Mouse (Mus musculus) forebrain, postnatal 0 days (tissue): ENCODE data around the gene Tgm4. TPM values are rescaled to one million over a fixed set of nuclear protein-coding genes. Genes with fewer than 3 reads are reported as not detected.

Source experiments
- ATAC-seq: fragments of 200-750 bp; cut with Nextera tagmentation; 2 replicates; pipeline ENCODE4 v1.8.0; 2017; ENCODE audit warnings: mild to moderate bottlenecking, moderate library complexity
- DNase-seq: peaks from one replicate; pipeline ENCODE4 v3.0.0-alpha.2; 2015
- H3K27ac ChIP-seq: fragments of 300-500 bp; sonication (generic); 2 replicates; pipeline ENCODE4 v1.5.1; 2014; ENCODE audit warnings: low read depth, mild to moderate bottlenecking, antibody characterized with exemption, low read length, moderate library complexity, mixed read lengths
- H3K27me3 ChIP-seq: fragments of 300-500 bp; sonication (generic); 2 replicates; pipeline ENCODE4 v1.6.1; 2014; ENCODE audit warnings: mild to moderate bottlenecking, low read length, mixed read lengths; ENCODE audit not compliant: insufficient read depth
- H3K36me3 ChIP-seq: fragments of 300-500 bp; sonication (generic); 2 replicates; pipeline ENCODE4 v1.6.1; 2014; ENCODE audit warnings: mild to moderate bottlenecking, moderate library complexity; ENCODE audit not compliant: insufficient read depth
- H3K4me1 ChIP-seq: fragments of 300-500 bp; sonication (generic); 2 replicates; pipeline ENCODE4 v1.6.1; 2014; ENCODE audit warnings: antibody characterized with exemption; ENCODE audit not compliant: insufficient read depth
- H3K4me2 ChIP-seq: fragments of 300-500 bp; sonication (generic); 2 replicates; pipeline ENCODE4 v1.6.1; 2014; ENCODE audit warnings: low read depth, mild to moderate bottlenecking, moderate library complexity
- H3K4me3 ChIP-seq: fragments of 300-500 bp; sonication (generic); 2 replicates; pipeline ENCODE4 v1.5.1; 2014; ENCODE audit warnings: low read depth, low read length, mixed read lengths
- H3K9ac ChIP-seq: fragments of 300-500 bp; sonication (generic); 2 replicates; pipeline ENCODE4 v1.6.1; 2014; ENCODE audit warnings: mild to moderate bottlenecking
- H3K9me3 ChIP-seq: fragments of 300-500 bp; sonication (generic); 2 replicates; pipeline ENCODE4 v1.6.1; 2016; ENCODE audit warnings: low read length
- CTCF ChIP-seq: sonication (generic); IDR thresholded peaks from 2 replicates; pipeline ENCODE4 v1.5.1; 2016; ENCODE audit warnings: antibody characterized with exemption, control low read depth, low read depth
- WGBS: fragments of 180-500 bp; shearing (Covaris S2); extraction: QIAGEN DNeasy Blood & Tissue Kit; methylation state at CpG from one replicate; pipeline ENCODE4 v1.1.7; 2014; 5-methylcytosine and 5-hydroxymethylcytosine counted together
- polyA plus RNA-seq: library from polyadenylated mRNA; unstranded; fragments of >200 nt; fragmentation: Nextera tagmentation; extraction: Ambion mirVana; gene quantifications from 2 replicates; pipeline ENCODE4 v1.2.1, GENCODE M21; 2015
- total RNA-seq: library from RNA; depleted of rRNA; stranded (reverse); fragments of >200 nt; gene quantifications from 2 replicates; pipeline ENCODE4 v1.2.3, GENCODE M21; 2014; rRNA removed

Gene Tgm4
- total RNA-seq (0.52 and 0.54 TPM in 2 replicates), polyA plus RNA-seq (0.46 and 0.48 TPM in 2 replicates)

DNA sequence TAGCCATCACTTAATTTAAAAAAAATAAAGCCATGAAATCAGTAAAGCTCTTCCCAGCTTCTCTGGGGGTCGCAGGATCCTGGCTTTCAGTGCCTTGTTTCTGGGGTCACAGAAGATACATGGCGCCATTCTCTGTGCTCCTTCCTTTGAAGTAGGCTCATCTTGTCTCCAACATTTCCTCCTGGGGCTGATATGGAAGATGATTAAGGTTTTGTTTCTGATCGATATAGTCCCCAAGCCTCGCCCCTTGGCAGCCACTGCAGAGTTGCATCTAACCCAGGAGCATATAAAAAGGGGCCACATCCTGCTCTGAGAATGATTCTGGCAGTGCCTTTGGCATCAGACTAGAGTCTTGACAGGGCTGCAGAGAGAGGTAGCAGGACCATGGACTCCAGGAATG is at the start of gene Tgm4:
TSS of gene Tgm4 (plus strand) at position 301 of the 400 bp plus-strand sequence.
- Histone ChIP-seq H3K27ac (no peak within 1 kb of the TSS), H3K4me1 (no peaks in the 10 kb centered on the region), H3K27me3 (no peaks in the 10 kb centered on the region), H3K9ac (no peak within 1 kb of the TSS), H3K36me3 (no peaks in the 10 kb centered on the region), H3K4me3 (no peak within 1 kb of the TSS), H3K4me2 (no peak within 1 kb of the TSS), H3K9me3 (no peaks in the 10 kb centered on the region)
- DNase-seq (no peak), ATAC-seq (no peak)
- TF ChIP-seq CTCF: no peak
- WGBS: 89% methylated on average over 4 of the region's 4 CpGs

DNA sequence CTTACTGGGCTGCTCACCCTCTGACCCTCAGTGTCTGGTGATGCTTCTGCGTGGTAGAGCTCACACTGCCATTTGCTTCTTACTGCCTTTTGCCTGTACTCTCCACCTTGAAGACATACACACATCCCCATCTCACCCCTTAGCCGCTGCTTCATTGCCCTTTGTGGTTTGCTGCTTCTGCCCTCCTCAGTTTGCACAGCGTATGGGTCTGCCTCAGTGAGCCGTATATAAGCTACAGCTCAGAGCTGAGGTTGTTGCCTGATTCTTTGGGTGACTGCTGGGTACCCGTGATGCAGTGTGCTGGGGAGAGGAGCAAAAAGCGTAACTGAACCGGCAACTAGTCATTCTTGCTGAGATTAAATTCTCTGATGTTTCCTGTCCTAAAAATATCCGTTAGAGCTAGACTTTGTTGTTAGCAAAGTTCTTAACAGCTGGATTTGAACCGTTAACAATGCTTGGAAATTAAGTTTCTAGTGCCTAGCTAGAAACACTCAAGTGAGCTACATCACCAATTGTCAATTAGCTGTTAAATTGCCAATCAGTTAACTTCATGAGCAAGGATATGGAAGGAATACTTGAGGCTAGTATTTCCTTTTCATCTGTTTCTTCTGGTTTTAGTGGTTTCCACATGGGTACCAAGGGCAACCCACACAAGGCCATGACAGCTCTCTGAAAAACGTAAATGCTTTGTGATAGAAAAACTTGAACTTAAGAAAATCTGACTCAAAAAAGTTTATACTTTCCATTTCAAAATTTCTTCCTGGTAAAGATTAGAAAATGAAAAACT is 35.9 kb upstream of the Tgm4 start:
- Histone ChIP-seq H3K27me3 (no peaks in the 10 kb centered on the region), H3K4me3 (no peak overlapping the region), H3K4me1 (no peaks in the 10 kb centered on the region), H3K36me3 (no peaks in the 10 kb centered on the region), H3K9me3 (no peaks in the 10 kb centered on the region), H3K9ac (no peak overlapping the region), H3K27ac (no peak overlapping the region), H3K4me2 (no peak overlapping the region)
- TF ChIP-seq CTCF: no peak
- DNase-seq: no peak
- 92% methylated on average over 10 of the region's 10 CpGs for WGBS
- ATAC-seq: no peak

DNA sequence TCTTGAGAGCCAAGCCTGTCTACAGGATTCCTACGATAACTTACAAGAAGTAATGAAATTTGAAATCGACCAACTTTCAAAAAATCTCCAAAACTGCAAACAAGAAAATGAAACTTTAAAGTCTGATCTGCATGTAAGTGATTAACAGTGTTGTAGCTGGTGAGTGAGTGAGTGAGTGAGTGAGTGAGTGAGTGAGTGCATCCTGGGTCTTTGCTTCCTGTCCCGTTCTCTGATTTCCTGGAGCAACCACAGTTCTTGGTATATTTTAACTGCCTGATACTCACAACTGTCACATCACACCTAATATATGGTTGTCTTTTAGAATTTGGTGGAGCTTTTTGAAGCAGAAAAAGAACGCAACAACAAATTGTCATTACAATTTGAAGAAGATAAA is 35.3 kb upstream of the Tgm4 start:
- Histone ChIP-seq H3K36me3 (no peaks in the 10 kb centered on the region), H3K4me3 (no peak overlapping the region)
- 95% methylated on average over 4 of the region's 4 CpGs for WGBS

DNA sequence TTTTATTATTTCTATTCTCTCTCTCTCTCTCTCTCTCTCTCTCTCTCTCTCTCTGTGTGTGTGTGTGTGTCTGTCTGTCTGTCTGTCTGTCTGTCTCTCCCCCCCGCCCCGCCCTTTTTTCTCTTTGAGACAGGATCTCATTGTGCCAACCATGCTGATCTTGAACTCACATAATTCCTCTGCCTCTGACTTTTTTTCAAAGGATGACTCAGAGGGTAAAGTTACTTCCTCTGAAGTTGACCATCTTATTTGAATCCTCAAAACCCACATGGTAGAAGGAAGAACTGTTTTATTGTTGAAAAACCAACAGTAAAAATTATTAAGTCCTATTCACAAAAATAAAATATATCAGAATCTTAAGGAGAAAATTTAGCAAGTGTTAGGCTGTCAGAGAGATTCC is 29.8 kb upstream of the Tgm4 start:
- Histone ChIP-seq H3K36me3 (no peaks in the 10 kb centered on the region), H3K9me3 (no peaks in the 10 kb centered on the region), H3K4me2 (no peak overlapping the region), H3K27me3 (no peaks in the 10 kb centered on the region), H3K9ac (no peak overlapping the region), H3K4me1 (no peaks in the 10 kb centered on the region), H3K27ac (no peak overlapping the region), H3K4me3 (no peak overlapping the region)
- TF ChIP-seq CTCF: no peak
- no peak for ATAC-seq
- 92% methylated on average over 2 of the region's 2 CpGs for WGBS
- DNase-seq: no peak

More for the DNA sequence above, 35.3 kb upstream of the Tgm4 start:
- Histone ChIP-seq H3K9ac (no peak overlapping the region), H3K27me3 (no peaks in the 10 kb centered on the region), H3K27ac (no peak overlapping the region), H3K4me2 (no peak overlapping the region), H3K9me3 (no peaks in the 10 kb centered on the region), H3K4me1 (no peaks in the 10 kb centered on the region)
- DNase-seq: no peak
- ATAC-seq: no peak
- no peak for TF ChIP-seq CTCF

DNA sequence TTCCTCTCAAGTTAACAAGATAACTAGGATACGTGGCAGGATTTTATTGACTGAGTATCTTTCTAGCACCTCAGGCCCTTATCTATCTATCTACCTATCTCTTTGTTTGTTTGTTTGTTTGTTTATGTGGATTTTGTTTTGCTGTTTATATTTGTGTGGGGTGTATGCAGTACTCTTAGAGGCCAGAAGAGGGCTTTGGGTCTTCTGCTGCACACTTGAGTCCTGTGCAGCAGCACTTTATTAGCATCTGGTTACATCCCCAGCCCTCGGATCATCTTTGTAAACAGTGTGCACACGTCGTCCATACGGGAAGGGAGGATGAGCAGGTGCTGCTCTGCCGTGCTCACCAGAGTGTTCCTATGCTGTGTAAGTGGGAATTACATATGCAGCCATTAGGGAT is 28.5 kb upstream of the Tgm4 start:
- DNase-seq: no peak
- TF ChIP-seq CTCF: peak; percentile 51
- H3K4me1 ChIP-seq: no peaks in the 10 kb centered on the region
- ATAC-seq: no peak
- H3K9ac ChIP-seq: no peak overlapping the region
- WGBS: 77% methylated on average over 6 of the region's 6 CpGs
- no peaks in the 10 kb centered on the region for H3K27me3 ChIP-seq
- no peak overlapping the region for H3K27ac ChIP-seq
- H3K36me3 ChIP-seq: no peaks in the 10 kb centered on the region
- H3K9me3 ChIP-seq: no peaks in the 10 kb centered on the region
- H3K4me2 ChIP-seq: no peak overlapping the region
- no peak overlapping the region for H3K4me3 ChIP-seq

DNA sequence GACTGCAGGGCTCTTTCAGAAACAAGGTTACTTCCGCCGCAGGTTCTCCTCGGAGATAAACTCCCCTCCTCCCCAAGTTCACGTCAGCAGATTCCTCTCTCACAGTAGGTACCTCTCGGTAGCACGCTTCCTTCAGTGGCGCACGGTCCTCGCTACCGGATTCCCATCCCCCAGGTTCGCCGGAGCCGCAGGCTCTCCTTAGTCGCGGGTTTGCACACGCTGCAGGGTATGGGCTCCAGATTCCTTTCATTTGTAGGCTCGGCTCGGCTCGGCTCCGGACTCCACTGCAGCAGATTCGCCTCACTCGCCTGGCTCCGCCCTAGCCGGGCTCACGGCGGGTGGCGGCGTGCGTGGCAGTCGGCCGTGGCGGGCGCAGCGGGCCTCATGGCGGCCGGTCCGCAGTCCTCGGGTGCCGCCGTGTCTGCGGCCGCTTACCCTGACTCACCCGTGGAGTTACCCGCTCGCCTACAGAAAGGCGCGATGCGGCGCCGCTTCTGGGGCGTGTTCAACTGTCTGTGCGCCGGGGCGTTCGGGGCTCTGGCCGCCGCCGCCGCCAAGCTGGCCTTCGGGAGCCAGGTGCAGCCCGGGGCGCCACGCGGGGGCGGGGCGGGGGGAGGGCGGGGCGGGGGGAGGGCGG is 13.4 kb upstream of the Tgm4 start, which contains the start of gene Tmem42:
TSS of gene Tmem42 (plus strand) at position 332 of the 637 bp plus-strand sequence.
- Histone ChIP-seq H3K36me3 (no peaks in the 10 kb centered on the region), H3K9me3 (no peaks in the 10 kb centered on the region), H3K27ac (peak within 1 kb of the TSS; percentile 92), H3K4me3 (peak within 1 kb of the TSS; percentile 68), H3K4me1 (peaks cover 11% of the 10 kb centered on the region; the same call in 1 of the 2 replicates), H3K4me2 (peak within 1 kb of the TSS; percentile 77), H3K9ac (peak within 1 kb of the TSS; percentile 88), H3K27me3 (no peaks in the 10 kb centered on the region)
- ATAC-seq (peak; percentile 99), DNase-seq (peak; percentile 89)
- TF ChIP-seq CTCF: no peak
- 3% methylated on average over 58 of the region's 69 CpGs for WGBS

DNA sequence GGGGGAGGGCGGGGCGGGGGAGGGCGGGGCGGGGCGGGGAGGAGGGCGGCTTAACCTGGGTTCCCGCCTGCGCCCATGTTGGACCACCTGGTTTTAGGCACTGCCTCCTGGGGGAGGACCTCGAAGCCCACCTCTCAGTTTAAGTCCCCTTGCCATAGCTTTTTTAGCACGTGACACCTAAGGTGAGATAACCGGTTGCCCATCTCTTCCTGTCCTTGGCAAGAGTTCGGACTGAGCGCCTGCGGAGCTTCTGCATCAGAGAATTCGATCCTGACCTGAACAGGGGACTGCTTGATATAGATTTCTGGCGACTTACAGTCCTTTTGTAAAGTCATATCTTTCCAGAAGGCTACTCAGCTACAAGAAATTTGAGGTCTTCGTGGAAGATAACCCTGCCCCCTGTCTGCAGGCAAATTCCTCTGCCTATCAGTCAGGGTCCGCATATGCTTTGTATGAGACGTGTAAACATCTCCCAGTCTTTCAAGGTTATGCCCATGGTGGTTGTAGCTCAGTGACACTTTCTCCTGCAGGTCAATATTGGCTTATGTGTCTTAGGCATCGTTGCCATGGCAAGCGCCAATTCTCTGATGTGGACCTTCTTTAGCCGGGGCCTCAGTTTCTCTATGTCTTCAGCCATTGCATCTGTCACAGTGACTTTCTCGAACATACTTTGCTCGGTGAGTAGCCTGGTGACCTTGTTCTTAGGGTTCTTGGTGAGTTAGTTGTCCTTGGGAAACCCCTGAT is 12.7 kb upstream of the Tgm4 start:
- peak overlapping the region; percentile 77 for H3K4me2 ChIP-seq
- peak; percentile 47 for DNase-seq
- H3K36me3 ChIP-seq: no peaks in the 10 kb centered on the region
- peaks cover 11% of the 10 kb centered on the region; the same call in 1 of the 2 replicates for H3K4me1 ChIP-seq
- WGBS: 39% methylated on average over 18 of the region's 24 CpGs
- H3K9me3 ChIP-seq: no peaks in the 10 kb centered on the region
- H3K27ac ChIP-seq: no peak overlapping the region
- H3K9ac ChIP-seq: peak overlapping the region; percentile 88
- H3K27me3 ChIP-seq: no peaks in the 10 kb centered on the region
- peak overlapping the region; percentile 68 for H3K4me3 ChIP-seq
- ATAC-seq: no peak
- peak; percentile 35 for TF ChIP-seq CTCF
